Mouse (Mus musculus): ENCODE data around the gene Ntn3.

- TF ChIP-seq CTCF (IDR thresholded peaks at IDR 0.05; ENCODE audit: low read depth, low read length) (no peak), GATA1 (IDR thresholded peaks at IDR 0.05; ENCODE audit: borderline replicate concordance, low read length) (no peak)
Observed at GRCm38 (mm10) chr17:24193769-24194168, 15.6 kb downstream of the Ntn3 start.
